Mouse (Mus musculus): ENCODE results near the gene St3gal4.
"Not testable (repeated sequence)": the region's sequence is repeated elsewhere in the genome, so short reads cannot be mapped to it uniquely, and the experiment has no call there.

St3gal4 gene

DNA sequence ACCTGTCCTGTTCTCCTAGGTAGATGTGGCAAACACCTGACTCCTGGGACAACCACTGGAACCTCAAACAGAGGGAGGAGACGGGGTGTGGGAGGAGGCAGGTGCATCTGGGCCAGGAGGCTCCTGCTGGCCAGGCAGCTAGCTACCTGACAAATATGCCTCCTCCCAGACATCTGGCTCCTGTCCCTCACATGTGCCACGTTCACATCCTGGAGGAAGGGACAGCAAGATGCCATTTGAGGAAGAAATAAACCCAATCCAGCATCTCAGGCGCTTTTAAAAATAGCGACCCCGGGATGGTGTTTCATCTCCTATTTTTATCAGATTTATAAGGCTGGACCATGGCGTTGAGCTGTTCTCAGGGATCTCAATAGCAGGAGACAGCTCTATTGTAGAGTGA is at the start of gene St3gal4:
Gene St3gal4 (minus strand): TSS at position 101 of the 400 bp plus-strand sequence.
- DNase-seq (ENCODE audit: low read depth, low spot score): no peak

DNA sequence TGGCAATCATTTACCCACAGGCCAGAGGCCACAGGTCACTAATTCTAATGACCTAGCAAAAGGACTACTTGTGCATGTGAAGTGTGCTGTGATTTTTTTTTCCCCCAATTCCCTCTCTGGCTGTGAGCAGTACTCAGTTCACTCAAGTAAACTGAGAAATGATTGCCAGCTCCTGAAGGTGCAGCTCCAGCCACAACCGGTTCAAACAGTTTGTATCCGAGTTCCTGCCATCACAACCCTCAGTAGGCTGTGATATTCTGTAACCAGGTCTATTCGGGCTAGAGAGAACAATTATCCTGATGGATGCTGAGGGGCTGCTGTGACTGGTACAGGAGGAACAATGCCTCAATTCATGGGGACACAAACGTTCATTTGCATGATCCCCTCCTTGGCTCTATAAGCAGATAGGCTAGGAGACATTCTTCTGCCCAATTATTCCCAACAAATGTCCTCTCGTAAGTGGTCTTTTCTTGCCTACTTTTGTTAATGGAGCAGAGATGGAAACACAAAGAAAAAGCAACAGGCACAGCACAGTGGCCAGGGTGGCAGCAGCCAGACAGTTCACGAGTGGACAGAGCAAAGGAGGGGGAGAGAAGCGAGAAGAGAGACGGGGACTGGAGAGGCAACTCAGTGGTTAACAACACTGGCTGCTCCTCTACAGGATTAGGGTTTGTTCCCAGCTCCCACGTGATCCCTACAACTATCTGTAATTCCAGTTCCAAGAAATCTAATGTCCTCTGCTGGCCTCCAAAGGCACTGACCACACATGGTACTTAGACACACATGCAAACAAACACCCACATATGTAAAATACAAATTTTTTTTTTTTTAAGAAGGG is 47.9 kb upstream of the St3gal4 start:
- peak; percentile 36 for DNase-seq (ENCODE audit: low read depth, low spot score)

DNA sequence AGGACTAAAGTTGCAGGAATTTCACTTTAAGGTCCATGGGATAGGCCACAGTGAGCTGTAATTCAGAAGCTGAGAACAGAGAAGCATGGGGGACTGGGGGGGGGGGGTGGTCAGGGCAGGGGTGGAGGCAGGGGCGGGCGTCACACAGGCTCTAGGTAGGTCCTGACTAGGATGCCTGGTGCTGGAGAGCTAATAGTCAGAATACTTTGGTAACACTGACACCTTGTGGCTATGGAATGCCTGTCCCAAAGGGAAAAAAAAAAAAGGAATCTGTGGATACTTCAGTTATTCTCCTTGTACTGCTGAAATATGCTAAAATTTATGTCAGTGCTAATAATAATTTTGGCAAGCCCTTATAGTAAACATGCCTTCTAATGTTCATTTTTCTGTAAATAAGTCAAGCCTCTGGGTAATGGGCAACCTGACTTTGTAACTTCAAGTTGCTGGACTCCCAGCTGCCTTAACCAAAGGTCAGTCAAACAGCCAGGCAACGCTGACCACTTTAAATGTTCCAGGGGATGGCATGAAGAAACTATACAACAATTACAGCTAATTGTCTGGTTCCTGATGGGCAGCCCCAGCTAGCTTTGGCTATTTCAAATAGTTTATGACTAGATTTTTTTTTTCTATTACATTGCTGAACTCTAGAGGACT is 47.2 kb upstream of the St3gal4 start:
- DNase-seq (ENCODE audit: low read depth, low spot score): peak; percentile 35

DNA sequence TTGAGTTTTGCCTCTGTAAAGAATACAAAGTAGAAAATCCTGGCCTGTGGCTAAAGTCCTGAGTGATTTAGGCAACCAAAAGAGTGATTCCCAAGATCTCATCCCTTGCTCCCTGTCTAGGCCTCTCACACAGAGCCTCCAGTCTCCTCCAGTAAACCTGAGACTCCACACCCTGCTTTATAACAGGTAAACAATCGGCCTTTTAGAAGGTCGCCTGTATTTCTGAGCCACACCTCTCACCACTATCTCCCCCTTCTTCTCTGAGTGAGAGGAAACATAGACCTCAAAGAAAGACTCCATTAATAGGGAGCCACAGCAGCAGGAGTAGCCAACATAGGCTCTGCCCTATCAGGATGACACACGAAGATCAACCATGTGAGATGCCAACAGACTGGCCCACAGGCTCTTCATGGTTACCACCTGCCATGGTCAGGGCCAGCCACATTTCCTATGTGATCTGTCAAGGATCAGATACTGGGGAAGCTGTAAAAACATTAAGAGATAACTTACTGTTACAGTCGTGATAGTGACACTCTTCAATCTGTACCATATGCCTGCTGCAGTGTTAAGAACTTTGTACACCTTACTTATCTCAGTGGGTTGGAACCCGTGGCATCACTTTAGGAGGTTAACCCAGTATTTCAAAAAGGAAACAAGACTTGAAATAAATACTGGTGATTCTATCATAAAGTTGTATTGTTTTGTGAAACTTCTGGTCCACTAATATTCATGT is 45.2 kb upstream of the St3gal4 start:
- no peak for DNase-seq (ENCODE audit: low read depth, low spot score)

DNA sequence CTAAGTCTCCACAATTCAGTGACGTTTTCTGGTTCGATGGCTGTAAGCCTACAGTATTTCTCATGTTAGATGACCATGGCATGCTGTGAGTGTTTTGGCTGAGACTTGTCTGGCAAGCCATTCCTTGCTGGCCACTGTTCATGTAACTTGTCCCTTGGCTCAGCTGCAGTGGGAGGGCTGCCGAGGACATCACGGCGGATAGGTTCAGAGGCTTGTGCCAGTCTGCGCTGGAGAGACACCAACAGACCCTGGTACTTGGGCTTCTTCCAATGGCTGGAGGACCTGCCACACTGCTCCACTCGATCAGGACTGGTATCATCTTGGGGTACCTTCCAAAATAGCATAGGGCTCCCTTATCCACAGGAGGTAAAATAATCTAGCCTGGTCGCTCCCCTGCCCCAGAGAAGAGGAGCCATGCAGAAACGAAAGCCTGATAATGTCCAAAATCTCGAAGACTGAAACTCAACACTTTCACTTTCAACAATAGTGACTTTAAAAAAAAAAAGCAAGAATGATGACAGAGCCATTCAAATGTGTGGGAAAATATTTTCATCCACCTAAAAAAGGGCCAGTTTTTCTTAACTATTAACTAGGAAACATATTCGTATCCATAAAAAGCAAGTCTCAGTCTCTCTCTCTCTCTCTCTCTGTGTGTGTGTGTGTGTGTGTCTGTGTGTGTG is 44.1 kb upstream of the St3gal4 start:
- no peak for DNase-seq (ENCODE audit: low read depth, low spot score)

DNA sequence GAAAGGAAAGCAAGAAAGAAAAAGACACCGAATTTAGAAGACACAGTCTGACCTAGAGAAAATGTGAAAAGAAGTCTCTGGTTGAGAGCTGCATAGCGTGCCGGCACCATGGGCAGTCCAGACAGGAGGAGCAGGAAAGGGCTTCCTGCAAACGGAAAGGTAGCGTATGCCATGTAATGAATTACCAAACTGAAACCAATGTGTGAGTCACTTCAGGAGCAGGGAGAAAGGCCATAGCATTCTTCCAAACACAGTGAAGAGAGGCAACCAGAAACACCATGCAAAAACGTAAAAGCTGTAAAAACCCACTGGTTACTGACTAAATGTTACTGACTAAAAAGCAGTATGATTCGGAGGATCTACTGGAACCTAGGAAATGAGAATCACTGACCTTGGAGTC is 42.7 kb upstream of the St3gal4 start:
- DNase-seq (ENCODE audit: low read depth, low spot score): no peak

DNA sequence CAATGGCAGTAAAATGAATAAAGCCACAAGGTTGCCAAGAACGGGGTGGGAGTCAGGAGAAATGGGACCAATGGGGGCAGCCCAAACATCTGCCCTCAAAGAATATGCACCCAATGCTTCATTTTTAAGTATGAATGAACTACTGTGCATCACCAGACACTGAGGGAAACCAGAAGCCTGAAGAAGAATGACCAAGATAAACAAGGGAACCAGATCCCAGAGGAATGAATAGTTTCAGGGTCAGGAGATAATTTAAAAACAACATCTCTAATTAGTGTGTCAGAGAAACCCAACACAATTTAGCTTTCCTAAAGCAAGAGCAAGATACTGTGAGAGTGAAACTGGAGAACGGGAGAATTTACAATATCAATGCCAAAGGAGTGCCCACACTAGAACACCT is 41.6 kb upstream of the St3gal4 start:
- DNase-seq (ENCODE audit: low read depth, low spot score): no peak

DNA sequence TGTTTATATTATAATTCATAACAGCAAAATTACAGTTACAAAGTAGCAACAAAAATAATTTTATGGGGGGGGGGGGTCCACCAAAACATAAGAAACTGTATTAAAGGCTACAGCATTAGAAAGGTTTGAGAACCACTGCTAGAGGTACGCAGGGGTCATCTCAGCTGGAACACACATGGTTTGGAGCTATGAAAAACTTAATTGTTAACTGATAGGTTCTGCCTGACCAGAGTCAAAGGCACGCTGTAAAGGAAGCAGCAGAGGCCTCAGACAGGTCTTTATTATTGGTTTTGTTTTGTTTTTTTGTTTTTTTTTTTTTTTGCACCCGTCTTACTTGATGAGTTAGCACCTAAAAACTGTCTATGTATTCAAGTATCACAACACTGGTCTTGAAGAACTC is 39.4 kb upstream of the St3gal4 start:
- no peak for DNase-seq (ENCODE audit: low read depth, low spot score)

DNA sequence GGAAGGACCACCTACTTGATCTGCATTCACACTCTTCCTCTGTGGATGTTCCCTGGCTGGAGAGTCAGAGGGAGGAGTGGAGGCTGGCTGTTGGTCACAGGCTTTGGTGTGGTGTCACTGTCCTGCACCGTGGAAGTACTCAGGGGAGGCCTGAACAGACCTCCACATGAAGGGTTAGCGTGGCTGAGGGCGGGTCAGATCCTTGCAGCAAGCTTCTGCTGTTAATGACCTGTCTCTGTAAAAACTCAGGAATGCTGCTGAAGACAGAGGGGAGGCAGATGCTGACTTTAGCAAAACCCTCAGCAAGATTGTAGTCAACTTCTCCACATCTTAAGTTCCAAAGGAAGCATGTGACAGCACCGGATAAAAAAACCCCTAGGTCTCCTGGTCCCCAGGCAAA is 37.8 kb upstream of the St3gal4 start:
- no peak for DNase-seq (ENCODE audit: low read depth, low spot score)

DNA sequence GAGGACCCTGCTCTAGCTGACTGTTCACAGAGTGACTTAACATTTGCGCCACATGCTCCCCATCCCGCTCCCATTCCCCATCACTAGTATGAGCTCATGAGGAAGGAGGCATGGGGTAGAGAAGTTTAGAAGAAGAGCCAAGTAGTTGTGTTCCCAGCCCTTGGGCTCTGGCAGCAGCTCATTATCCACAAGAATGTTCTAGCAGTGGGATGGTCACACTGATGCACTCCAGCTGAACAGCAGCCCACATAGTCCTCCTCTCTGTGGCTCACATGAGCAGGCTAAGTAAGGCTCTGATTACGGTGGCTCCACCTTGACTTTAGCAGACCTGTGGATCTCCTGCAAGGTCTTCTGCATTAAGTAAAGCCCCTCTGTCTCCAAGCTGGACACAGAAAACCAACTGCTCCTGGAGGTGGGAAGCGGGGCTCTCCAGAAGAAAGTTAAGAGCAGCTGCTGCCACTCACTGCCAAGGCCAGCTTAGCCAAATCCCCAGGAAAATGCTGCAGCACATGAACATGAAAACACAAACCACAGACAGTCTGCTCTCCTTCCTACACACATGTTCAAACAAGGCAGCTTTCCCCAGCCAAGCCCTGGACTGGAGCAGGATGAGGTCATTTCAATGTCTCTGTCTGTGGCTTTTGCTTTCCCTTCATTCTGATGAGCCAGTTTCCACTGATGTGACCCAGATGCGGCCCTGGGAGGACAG is 37.1 kb upstream of the St3gal4 start:
- DNase-seq (ENCODE audit: low read depth, low spot score): no peak

DNA sequence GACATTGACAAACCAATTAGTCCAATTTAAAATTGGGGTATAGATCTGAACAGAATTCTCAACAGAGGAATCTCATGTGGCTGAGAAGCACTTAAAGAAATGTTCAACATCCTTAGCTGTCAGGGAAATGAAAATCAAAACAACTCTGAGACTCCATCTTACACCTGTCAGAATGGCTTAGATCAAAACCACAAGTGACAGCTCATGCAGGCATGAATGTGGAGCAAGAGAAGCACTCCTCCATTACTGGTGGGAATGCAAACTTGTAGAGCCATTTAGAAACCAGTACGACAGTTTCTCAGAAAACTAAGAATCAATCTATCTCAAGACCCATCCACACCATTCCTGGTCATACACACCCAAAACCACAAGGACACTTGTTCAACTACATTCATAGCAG is 33.9 kb upstream of the St3gal4 start:
- DNase-seq (ENCODE audit: low read depth, low spot score): no peak

DNA sequence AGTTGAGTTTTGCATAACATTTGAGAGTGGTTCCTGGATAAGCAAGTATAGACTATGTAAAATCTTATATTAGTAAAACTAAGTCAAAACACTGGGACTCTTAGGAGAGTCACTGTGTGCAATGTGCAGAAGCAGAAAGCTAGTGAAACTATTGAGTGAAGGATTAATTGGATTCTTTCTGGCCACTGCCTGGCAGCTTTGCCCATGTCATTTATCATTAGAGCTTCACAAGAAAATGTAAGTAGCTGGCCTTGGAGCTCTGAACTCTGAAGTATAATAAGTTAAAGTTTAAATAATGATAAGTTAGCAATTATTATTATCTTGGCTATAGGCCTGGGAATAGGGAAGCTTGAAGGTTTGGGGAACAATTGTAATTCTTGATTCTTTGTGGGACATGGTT is 29.8 kb upstream of the St3gal4 start:
- not testable (repeated sequence) for DNase-seq (ENCODE audit: low read depth, low spot score)

DNA sequence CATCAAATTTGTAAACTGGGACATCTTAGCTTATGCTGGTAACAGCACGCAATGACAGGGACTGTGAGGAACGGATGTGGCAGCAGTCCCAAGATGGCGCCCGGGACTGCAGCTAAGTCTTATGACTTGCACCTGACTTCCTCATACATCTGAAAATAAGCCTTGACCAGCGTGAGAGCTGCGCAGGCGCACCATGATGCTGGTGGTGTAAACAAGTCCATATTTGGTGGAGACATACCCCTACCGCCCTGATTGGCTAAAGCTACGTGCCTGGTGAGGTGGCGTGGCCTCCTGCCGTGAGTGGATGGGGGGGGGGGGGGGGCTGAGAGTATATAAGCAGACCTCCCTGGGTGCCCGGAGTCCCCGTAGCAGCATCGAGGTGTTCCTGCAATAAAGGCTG is 28.2 kb upstream of the St3gal4 start:
- not testable (repeated sequence) for DNase-seq (ENCODE audit: low read depth, low spot score)

DNA sequence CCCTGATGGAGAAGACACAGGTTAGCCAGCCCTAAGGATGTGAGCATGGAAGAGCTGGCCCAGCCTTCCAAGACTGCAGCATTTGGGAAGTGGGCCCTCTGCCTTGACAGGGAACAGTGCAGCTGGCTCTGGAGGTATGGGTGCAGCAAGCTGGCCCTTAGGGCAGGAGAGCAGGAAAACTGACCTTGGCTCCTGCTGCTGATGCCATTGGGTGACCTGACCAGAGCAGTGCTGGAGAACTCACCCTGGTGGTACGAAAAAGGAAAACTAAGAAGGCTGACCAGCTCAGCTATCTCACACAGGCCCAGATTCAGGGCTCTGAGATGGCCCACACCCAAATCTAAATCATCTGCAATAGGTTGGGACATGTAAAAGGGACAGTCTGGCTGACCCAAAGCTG is 26.8 kb upstream of the St3gal4 start:
- no peak for DNase-seq (ENCODE audit: low read depth, low spot score)

DNA sequence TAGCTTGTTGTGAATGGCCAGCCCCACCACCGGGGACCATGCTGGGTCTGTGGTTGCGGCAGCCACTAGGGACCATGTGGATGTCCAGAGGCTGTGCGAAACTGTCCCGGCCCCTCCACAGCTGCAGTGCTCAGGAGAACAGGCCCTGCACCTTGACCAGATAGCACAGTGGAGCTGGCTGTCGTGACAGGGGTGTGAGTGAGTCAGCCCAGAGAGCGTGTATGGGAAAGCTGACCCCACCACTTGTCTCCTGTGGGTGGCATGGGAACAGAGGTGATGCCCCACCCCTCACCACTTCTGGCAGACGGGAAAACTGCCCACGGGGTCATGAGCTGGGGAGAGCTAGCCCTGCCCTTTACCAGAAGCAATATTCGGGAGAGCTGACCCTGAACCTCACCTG is 26.1 kb upstream of the St3gal4 start:
- DNase-seq (ENCODE audit: low read depth, low spot score): no peak

DNA sequence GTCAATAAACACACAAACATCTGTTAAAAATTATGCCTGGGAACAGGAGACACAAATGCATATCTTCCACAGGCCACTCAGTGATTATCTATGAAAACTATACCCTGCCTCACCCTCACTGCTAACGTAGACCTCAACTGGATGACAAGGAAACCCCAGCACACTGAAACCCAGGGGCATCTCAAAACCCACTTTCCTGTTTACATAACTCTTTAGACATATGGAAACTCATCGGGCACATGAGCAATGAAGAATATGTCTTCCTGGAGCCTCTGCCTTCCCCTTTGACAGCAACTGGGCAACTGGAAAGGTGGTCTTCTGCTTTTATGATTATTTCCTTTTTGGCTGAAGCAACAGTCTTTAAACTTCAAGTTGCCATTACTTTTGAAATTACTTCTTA is 23.2 kb upstream of the St3gal4 start:
- no peak for DNase-seq (ENCODE audit: low read depth, low spot score)

DNA sequence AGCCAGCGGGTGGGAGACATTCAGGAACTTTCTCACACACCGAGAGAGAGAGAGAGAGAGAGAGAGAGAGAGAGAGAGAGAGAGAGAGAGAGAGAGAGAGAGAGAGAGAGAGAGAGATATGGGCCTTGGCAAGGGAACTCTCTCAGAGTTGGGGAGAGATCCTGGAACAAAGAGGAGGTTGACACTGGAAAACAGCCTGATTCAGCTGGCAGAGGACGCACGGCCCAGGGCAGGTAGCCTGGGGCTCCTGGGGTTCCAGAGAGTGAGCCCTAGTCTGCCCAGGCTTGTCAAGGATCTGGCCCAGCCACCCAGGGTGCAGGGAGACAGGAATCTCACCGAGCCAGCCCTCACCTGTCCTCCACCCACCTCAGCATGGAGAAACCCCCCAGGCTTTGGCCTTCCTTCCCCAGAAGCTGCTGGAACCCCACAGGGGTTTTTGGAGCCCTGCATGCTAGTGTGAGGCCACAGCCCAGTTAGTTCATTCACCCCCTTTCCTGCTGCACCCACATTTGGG is 20.2 kb upstream of the St3gal4 start:
- DNase-seq (ENCODE audit: low read depth, low spot score): no peak

DNA sequence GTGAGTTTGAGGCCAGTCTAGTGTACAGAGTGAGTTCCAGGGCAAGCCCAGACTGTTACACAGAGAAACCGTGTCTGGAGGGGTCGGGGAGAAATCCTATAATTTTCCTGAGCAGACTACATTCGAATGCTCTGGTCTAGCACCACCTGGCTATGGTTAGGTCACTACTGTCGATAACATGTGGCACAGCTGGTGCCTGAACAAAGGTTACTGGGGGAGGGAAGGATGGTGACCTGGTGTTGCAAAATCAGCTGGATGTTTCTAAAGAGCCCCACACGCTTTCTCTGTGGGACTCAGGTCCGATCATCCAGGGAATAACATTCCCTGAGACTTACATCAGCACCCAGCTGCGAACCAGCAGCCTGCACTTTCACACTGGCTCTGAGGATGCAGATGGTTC is 19.0 kb upstream of the St3gal4 start:
- no peak for DNase-seq (ENCODE audit: low read depth, low spot score)

DNA sequence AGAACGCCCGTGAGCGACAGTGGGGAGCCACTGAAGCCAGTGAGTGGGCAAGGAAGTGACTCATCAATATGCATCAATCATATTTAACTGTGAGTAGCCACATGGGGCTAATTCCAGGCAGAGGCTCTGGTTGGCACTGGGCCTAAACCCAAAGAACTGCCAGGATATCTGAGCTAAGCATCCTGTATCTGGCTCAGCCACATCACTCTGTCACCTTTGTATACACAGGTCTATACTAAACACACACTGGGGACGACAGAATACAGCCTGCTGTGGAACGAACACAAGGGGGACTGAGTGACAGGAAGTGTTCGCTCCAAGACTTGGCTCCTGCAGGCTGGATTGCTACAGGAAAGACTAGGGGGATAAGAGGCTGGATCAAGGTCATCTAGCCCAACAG is 16.5 kb upstream of the St3gal4 start:
- no peak for DNase-seq (ENCODE audit: low read depth, low spot score)

DNA sequence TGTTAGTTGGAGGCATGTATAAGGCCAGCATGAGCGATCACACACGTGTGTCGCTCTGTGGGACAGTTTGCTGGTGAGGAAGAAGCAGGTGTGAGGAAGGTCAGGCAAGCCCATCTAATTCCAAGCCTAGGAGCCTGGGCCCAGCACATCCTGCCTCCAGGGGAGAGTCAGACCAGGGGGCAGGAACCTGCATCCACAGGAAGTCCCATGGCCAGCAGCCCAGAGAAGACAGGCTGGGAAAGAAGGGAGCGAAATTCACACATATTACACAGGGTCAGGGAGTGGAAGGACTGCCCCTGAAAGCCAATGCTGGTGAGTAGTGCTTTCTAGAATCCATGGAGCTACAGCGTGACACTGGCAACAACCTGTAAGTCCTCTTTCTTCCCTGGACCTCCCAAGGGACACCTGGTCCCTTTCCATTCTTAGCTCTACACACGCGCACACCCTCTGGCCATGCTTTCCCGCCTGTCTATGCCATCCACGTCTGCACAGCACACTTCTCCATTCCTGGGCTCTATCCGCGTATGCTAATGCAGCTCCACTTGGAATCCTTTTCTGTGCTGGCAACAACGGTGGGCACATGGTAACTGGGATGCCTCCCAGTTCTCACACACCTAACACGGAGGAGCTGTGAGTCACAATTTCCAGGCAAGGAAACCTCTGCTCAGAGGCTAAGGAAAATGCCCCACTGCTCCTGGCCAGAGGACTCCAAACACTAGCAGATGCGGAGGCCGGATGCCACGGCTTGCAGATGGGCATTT is 12.7 kb upstream of the St3gal4 start:
- DNase-seq (ENCODE audit: low read depth, low spot score): no peak

Data from mesoderm, embryonic 11.5 days (tissue).